Mouse (Mus musculus) forelimb bud, embryonic 11.5 days (tissue): ENCODE measurements around the gene Tent4a.
A peak's percentile ranks its signal among the peaks of the same experiment; 100 is the strongest.

Source experiments
- DNase-seq: peaks from one replicate; pipeline ENCODE4 v3.0.0-alpha.2; 2012; ENCODE audit warnings: low read depth, low spot score

Gene Tent4a

GRCm38 (mm10) chr13:69478703-69479102, 55.7 kb downstream of the Tent4a start:
- no peak for DNase-seq

DNA sequence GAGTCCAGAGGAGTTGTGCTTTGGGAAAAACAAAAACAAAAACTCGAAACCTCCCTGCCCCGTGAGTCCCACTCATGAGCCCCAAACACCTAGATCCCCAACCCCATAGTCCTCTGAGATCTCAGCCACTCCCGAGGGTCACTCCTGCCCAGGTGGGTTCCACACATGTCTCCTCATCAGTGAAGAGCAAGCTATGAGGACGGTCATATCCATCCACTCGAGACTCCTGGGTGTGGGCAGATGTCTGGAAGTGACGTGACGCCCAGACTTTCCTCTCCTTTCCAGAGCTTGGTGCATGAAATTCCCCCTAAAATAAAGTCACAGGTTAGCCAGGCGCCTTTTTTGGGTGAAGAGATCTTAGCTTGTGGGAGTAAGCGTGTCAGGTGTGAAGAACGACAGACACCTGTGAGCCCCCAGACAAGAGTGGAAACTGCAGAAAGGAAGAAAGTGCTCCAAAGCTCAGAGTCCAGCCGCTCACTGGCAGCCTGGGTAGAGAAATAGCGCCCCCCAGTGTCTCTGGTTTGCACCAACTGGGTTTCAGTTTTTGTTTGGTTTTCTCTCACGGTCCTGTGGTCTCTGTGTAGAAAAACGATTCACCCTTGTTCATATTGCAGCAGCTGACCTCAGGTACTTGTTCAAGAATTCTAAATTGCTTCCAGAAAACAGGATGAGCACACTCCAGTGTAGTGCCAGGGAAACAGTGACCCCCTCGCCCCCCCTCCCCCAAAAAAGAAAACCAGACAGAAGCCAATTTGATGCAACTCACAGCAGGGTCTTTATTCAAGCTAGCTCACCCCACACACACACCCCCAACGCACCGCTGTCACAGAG, 73.6 kb downstream of the Tent4a start:
- no peak for DNase-seq

DNA sequence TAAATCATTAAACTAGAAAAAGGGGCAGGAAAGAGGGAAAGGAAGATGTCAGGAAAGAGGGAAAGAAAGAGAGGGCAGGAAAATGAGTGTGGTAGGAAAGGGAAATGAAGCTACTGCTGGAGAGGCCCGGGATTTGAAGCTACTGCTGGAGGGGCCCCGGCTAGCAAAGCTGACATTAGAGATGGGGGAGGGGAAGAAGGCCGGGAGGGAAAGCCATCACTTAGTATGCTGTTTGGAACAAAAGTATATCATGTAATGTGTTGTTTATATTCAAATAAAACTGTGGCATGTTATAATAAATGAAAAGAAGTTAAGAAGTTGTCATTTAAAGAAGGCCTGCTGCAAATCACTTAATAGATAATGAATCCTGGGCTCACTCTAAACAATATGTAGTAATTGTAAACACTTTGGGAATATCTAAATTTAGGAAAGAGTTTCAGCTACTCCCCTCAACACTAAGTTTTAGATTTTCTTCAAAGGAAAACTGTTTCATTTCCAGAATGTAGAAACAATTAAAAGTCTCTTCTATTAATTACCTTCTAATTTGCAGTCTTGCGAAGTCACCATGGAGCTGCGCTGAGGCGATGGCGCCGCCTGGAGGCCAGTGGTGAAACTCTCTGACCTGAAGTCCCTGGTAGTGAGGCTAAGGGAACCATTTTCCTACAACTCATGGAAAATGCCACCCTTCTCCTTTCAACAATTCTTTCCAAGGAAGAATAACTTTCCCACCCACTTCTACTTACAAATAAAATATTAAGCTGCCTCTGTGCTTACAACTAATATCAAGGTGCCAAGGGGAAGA, 74.6 kb downstream of the Tent4a start:
- DNase-seq = no peak

DNA sequence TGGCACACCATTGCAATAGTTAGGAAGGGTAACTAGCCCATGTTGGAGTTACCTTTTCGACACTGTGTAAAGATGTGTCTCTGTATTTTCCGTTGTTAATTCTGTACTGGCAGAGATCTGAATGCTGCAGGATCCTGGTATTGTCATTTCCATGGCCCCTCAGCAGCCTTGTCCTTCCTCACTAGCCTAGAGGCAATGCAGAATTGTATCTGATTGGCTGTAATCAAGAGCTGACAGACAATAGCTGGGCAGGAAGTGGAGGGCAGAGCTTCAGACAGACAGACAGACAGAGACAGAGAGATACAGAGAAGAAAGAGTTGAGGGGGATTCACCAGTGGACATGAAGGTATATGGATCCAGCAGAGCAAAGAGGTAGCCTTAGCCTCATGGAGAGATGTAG, 75.5 kb downstream of the Tent4a start:
- DNase-seq = no peak

DNA sequence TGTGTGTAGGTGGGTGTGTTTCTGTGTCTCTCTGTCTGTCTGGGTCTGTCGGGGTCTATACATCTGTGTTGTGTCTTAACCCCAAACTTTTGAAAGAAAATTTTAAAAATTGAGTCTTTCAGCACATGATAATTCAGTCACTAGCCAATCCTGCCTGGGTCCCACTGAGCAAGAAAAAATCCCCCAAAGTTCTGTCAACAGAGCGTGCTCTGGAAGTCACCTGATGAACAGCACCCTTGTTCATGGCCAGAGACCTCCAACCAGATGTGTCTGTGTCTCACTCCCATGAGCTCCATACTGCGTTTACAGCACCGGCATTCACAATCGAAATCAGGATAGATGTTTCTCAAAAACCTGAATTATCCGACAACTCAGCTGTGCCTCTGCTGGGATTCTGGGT, 76.0 kb downstream of the Tent4a start:
- DNase-seq = no peak

DNA sequence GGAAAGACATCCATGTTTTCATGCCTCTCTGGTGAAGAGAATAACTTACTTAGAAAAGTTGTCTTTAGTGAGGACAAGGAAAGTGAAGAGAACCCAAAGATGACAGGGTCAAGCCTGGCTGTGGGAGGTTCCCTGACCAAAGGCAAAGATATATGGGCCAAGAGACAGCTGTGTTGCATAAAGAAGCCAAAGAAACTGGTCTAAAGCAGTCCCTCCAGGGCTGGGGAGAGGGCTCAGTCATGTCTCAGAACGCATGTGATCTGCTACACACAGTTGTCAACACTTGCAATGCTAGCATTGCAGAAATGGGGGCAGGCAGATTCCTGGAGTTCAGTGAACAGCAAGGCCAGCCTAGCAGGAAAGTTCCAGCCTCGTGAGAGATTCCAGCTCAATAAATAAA, 77.3 kb downstream of the Tent4a start:
- DNase-seq = no peak

DNA sequence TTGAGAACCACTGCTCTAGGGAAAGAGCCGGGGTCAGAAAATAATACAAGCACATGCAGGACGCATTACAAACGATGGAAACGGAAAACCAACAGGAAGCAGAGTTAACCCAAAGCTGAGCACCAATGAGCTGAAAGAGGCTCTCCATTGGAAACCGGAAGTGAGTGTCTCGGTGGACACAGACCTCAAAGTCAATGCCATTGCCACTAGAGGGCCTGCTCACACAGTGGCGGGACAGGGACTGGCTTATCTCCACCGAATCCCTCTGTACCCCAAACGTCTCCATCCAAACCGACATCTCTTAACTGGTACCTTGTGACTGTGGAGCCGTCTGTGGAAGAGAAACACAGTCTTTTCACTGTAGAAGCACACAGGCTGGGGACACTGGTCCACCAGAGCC, 77.8 kb downstream of the Tent4a start:
- DNase-seq = no peak

GRCm38 (mm10) chr13:69455476-69456175, 78.8 kb downstream of the Tent4a start:
- peak; percentile 67 for DNase-seq
